7 mouse cellular contexts compared by ENCODE assay signal in genomic region chr14:54893651-54894181, GRCm38 (mm10). TPM values are rescaled to one million over a fixed set of nuclear protein-coding genes. Genes with fewer than 3 reads are reported as not detected.
DNase-seq lines count a peak whose midpoint lies in the region; ATAC-seq lines count a peak whose summit lies in the region.

No protein-coding gene starts in this region.

- H3K9me3 ChIP-seq in intestine, embryonic 16.5 days (ENCODE audit: control insufficient read depth, low read length): no peaks in the 10 kb centered on the region
- H3K9me3 ChIP-seq in midbrain, embryonic 11.5 days (ENCODE audit: control insufficient read depth, low read length): no peaks in the 10 kb centered on the region

- intact Hi-C loops in left cerebral cortex, postnatal 36 days (cut with DNase I): no loop called here

- WGBS in intestine, embryonic 16.5 days: under 1% methylated on average over 38 of the region's 38 CpGs
- under 1% methylated on average over 38 of the region's 38 CpGs for WGBS in midbrain, embryonic 11.5 days

- peak; percentile 99 for DNase-seq in adrenal gland, adult 8-10 months
- DNase-seq in embryo, embryonic 9.5 days (ENCODE audit: extremely low spot score): peak; percentile 98
- DNase-seq in gastrocnemius, postnatal 4 days (ENCODE audit: low spot score in 2 of 2): peak; percentile 84 to 95
- peak; percentile 97 to 98 for DNase-seq in left cerebral cortex, postnatal 36 days (ENCODE audit: low spot score in 2 of 2)
- DNase-seq in midbrain, embryonic 11.5 days (ENCODE audit: low spot score, missing footprints): peak; percentile 99
- peak; percentile 99 for DNase-seq in skeletal muscle tissue, adult 2 months (ENCODE audit: low read depth, low spot score)

- H3K36me3 ChIP-seq in intestine, embryonic 16.5 days (ENCODE audit: control insufficient read depth, insufficient read depth, low read length): peaks cover 11% of the 10 kb centered on the region; the same call in 1 of the 2 replicates
- H3K36me3 ChIP-seq in midbrain, embryonic 11.5 days (ENCODE audit: control insufficient read depth, insufficient read depth, low read length): peaks cover 20% of the 10 kb centered on the region

- no peaks in the 10 kb centered on the region for H3K27me3 ChIP-seq in intestine, embryonic 16.5 days (replicated peaks; ENCODE audit: control insufficient read depth, insufficient read depth, low read length)
- H3K27me3 ChIP-seq in midbrain, embryonic 11.5 days (ENCODE audit: control insufficient read depth, insufficient read depth, low read length): no peaks in the 10 kb centered on the region

- peaks cover 9% of the 10 kb centered on the region; the same call in 1 of the 2 replicates for H3K4me1 ChIP-seq in intestine, embryonic 16.5 days (ENCODE audit: control insufficient read depth, insufficient read depth, low read length)
- peaks cover 12% of the 10 kb centered on the region; the same call in 1 of the 2 replicates for H3K4me1 ChIP-seq in midbrain, embryonic 11.5 days (ENCODE audit: control insufficient read depth, insufficient read depth, low read length)

- ATAC-seq in intestine, embryonic 16.5 days: peak; percentile 99
- peak; percentile 99 for ATAC-seq in midbrain, embryonic 11.5 days (ENCODE audit: low FRiP score)

- peak overlapping the region; percentile 92 for H3K4me3 ChIP-seq in intestine, embryonic 16.5 days (ENCODE audit: low read length)
- H3K4me3 ChIP-seq in midbrain, embryonic 11.5 days (ENCODE audit: low read depth, low read length): peak overlapping the region; percentile 99

- H3K4me2 ChIP-seq in intestine, embryonic 16.5 days (ENCODE audit: low read depth, low read length): peak overlapping the region; percentile 47
- H3K4me2 ChIP-seq in midbrain, embryonic 11.5 days: peak overlapping the region; percentile 78

- H3K27ac ChIP-seq in intestine, embryonic 16.5 days (ENCODE audit: low read length): peak overlapping the region; percentile 96
- peak overlapping the region; percentile 94 for H3K27ac ChIP-seq in midbrain, embryonic 11.5 days (ENCODE audit: low read depth, low read length)

- H3K9ac ChIP-seq in intestine, embryonic 16.5 days (ENCODE audit: low read depth, low read length): peak overlapping the region; percentile 99
- peak overlapping the region; percentile 100 for H3K9ac ChIP-seq in midbrain, embryonic 11.5 days (ENCODE audit: low read length)

RNA-seq across cellular contexts. Expression of gene Pabpn1, which starts 1.4 kb away (rescaled TPM):
- total RNA-seq in adrenal gland, adult 8-10 months (2022): 100 to 1,000 TPM; 157 to 316 (median 238) TPM
- total RNA-seq in gastrocnemius, postnatal 4 days (2021): 100 to 1,000 TPM; 120 to 149 TPM
- polyA plus RNA-seq in intestine, embryonic 16.5 days (2015; fragmentation: Nextera tagmentation; extraction: Ambion mirVana): 79.8 and 84.7 TPM in 2 replicates
- total RNA-seq in left cerebral cortex, postnatal 36 days (2021): 100 to 1,000 TPM; 194 to 280 TPM
- polyA plus RNA-seq in midbrain, embryonic 11.5 days (2014; fragmentation: Nextera tagmentation; extraction: Ambion mirVana): 166 and 173 TPM in 2 replicates

RNA-seq across cellular contexts. Expression of gene Gm20521, which starts 10.5 kb away (rescaled TPM):
- total RNA-seq in adrenal gland, adult 8-10 months (2022): 1 to 10 TPM in 3 of 4 experiments, under 1 TPM in 1; 0.99 to 9.0 (median 4.4) TPM
- total RNA-seq in gastrocnemius, postnatal 4 days (2021): 1 to 10 TPM; 2.3 to 4.1 TPM
- 0.49 and 0.76 TPM in 2 replicates for polyA plus RNA-seq in intestine, embryonic 16.5 days (2015; fragmentation: Nextera tagmentation; extraction: Ambion mirVana)
- total RNA-seq in left cerebral cortex, postnatal 36 days (2021): not detected
- not detected in 2 replicates for polyA plus RNA-seq in midbrain, embryonic 11.5 days (2014; fragmentation: Nextera tagmentation; extraction: Ambion mirVana)

RNA-seq across cellular contexts. Expression of gene Bcl2l2, which starts 10.5 kb away (rescaled TPM):
- total RNA-seq in adrenal gland, adult 8-10 months (2022): 10 to 100 TPM; 62.9 to 88.0 (median 73.9) TPM
- total RNA-seq in gastrocnemius, postnatal 4 days (2021): 10 to 100 TPM; 35.4 to 38.7 TPM
- 5.1 and 5.8 TPM in 2 replicates for polyA plus RNA-seq in intestine, embryonic 16.5 days (2015; fragmentation: Nextera tagmentation; extraction: Ambion mirVana)
- 100 to 1,000 TPM; 131 to 145 TPM for total RNA-seq in left cerebral cortex, postnatal 36 days (2021)
- 2.4 and 3.3 TPM in 2 replicates for polyA plus RNA-seq in midbrain, embryonic 11.5 days (2014; fragmentation: Nextera tagmentation; extraction: Ambion mirVana)

RNA-seq across cellular contexts. Expression of gene Ppp1r3e, which starts 16.4 kb away (rescaled TPM):
- total RNA-seq in adrenal gland, adult 8-10 months (2022): 10 to 100 TPM; 18.5 to 26.6 (median 21.6) TPM
- total RNA-seq in gastrocnemius, postnatal 4 days (2021): 1 to 10 TPM; 8.1 to 9.2 TPM
- 1.4 and 1.8 TPM in 2 replicates for polyA plus RNA-seq in intestine, embryonic 16.5 days (2015; fragmentation: Nextera tagmentation; extraction: Ambion mirVana)
- total RNA-seq in left cerebral cortex, postnatal 36 days (2021): 10 to 100 TPM; 15.2 to 17.2 TPM
- polyA plus RNA-seq in midbrain, embryonic 11.5 days (2014; fragmentation: Nextera tagmentation; extraction: Ambion mirVana): 0.23 and 0.68 TPM in 2 replicates

RNA-seq across cellular contexts. Expression of gene Slc22a17, which starts 19.2 kb away (rescaled TPM):
- 10 to 100 TPM; 44.9 to 81.7 (median 60.3) TPM for total RNA-seq in adrenal gland, adult 8-10 months (2022)
- 10 to 100 TPM; 22.5 to 27.5 TPM for total RNA-seq in gastrocnemius, postnatal 4 days (2021)
- 21.2 and 23.8 TPM in 2 replicates for polyA plus RNA-seq in intestine, embryonic 16.5 days (2015; fragmentation: Nextera tagmentation; extraction: Ambion mirVana)
- total RNA-seq in left cerebral cortex, postnatal 36 days (2021): 100 to 1,000 TPM; 618 to 651 TPM
- polyA plus RNA-seq in midbrain, embryonic 11.5 days (2014; fragmentation: Nextera tagmentation; extraction: Ambion mirVana): 35.4 and 36.0 TPM in 2 replicates

Comparison
In these comparisons a context has a peak if more than half of its experiments do, and no peak if none do; other contexts are left out.
1. Peak in every context shown above with its lines: DNase-seq, ATAC-seq, H3K4me3 ChIP-seq and H3K27ac ChIP-seq.